9 mouse cellular contexts compared by ENCODE assay signal in genomic region chr14:103512802-103513472, GRCm38 (mm10). TPM values are rescaled to one million over a fixed set of nuclear protein-coding genes. Genes with fewer than 3 reads are reported as not detected.
A peak's percentile ranks its signal among the peaks of the same experiment; 100 is the strongest.
DNase-seq lines count a peak whose midpoint lies in the region; ATAC-seq and TF ChIP-seq lines count a peak whose summit lies in the region.
"Had no signal": no experiment of that assay in that cellular context is flagged by ENCODE, and none has a peak within 500 bp of the region (broad histone marks: within the 10 kb centered on the region; RNA-seq: fewer than 3 reads in every experiment).

Gene Scel, plus strand, starts transcription at chr14:103513342.

- no peak for TF ChIP-seq CTCF in brain, embryonic 14.5 days (IDR thresholded peaks at IDR 0.05; ENCODE audit: borderline replicate concordance, extremely low read depth, insufficient read depth, insufficient read length)
- TF ChIP-seq CTCF in hindbrain, postnatal 0 days (IDR thresholded peaks at IDR 0.05; ENCODE audit: low read depth) = no peak
- no peak for TF ChIP-seq CTCF in lung, embryonic 14.5 days (IDR thresholded peaks at IDR 0.05; ENCODE audit: low read depth)

- no peaks in the 10 kb centered on the region for H3K9me3 ChIP-seq in hindbrain, postnatal 0 days (ENCODE audit: low read length)
- H3K9me3 ChIP-seq in lung, embryonic 14.5 days (ENCODE audit: low read depth, low read length) = no peaks in the 10 kb centered on the region
- no peaks in the 10 kb centered on the region for H3K9me3 ChIP-seq in stomach, embryonic 14.5 days (ENCODE audit: control insufficient read depth, low read depth, low read length)

- H3K9ac ChIP-seq in hindbrain, postnatal 0 days (replicated peaks; ENCODE audit: low read length) = no peak within 1 kb of the TSS
- no peak within 1 kb of the TSS for H3K9ac ChIP-seq in lung, embryonic 14.5 days
- H3K9ac ChIP-seq in stomach, embryonic 14.5 days (replicated peaks; ENCODE audit: low read depth, low read length) = no peak within 1 kb of the TSS

- DNase-seq in layer of hippocampus, adult 18-20 months (ENCODE audit: low spot score in 2 of 2) = peak; percentile 7 to 50
- no peak for DNase-seq in layer of hippocampus, adult 9-10 months (ENCODE audit: low spot score)
- DNase-seq in brain, embryonic 14.5 days (ENCODE audit: low read depth) = peak; percentile 45
- DNase-seq in hindbrain, postnatal 0 days (ENCODE audit: low spot score) = no peak
- peak; percentile 48 for DNase-seq in lung, embryonic 14.5 days
- DNase-seq in urinary bladder, postnatal 10 days (ENCODE audit: low spot score) = no peak
- DNase-seq in urinary bladder, postnatal 25 days (ENCODE audit: low spot score) = no peak

- no peak within 1 kb of the TSS; the same call in 1 of the 2 replicates for H3K4me3 ChIP-seq in hindbrain, postnatal 0 days (ENCODE audit: low read length)
- no peak within 1 kb of the TSS for H3K4me3 ChIP-seq in lung, embryonic 14.5 days (ENCODE audit: low read depth, low read length)
- peak within 1 kb of the TSS; percentile 8; the same call in 1 of the 2 replicates for H3K4me3 ChIP-seq in stomach, embryonic 14.5 days (ENCODE audit: low read depth, low read length)

- TF ChIP-seq POLR2A in brain, embryonic 14.5 days (IDR thresholded peaks at IDR 0.05; ENCODE audit: borderline replicate concordance, extremely low read depth, insufficient read depth, insufficient read length, poor library complexity, severe bottlenecking) = no peak

- peak within 1 kb of the TSS; percentile 47 for H3K4me2 ChIP-seq in hindbrain, postnatal 0 days (ENCODE audit: low read depth, low read length)
- peak within 1 kb of the TSS; percentile 47 for H3K4me2 ChIP-seq in lung, embryonic 14.5 days
- peak within 1 kb of the TSS; percentile 16 for H3K4me2 ChIP-seq in stomach, embryonic 14.5 days (replicated peaks; ENCODE audit: low read depth, low read length)

- no peaks in the 10 kb centered on the region for H3K27me3 ChIP-seq in hindbrain, postnatal 0 days (ENCODE audit: insufficient read depth, low read length)
- H3K27me3 ChIP-seq in lung, embryonic 14.5 days (ENCODE audit: insufficient read depth, low read length) = no peaks in the 10 kb centered on the region
- H3K27me3 ChIP-seq in stomach, embryonic 14.5 days (ENCODE audit: control insufficient read depth, insufficient read depth, low read length) = no peaks in the 10 kb centered on the region

- no peak within 1 kb of the TSS for H3K27ac ChIP-seq in hindbrain, postnatal 0 days
- no peak within 1 kb of the TSS for H3K27ac ChIP-seq in lung, embryonic 14.5 days (ENCODE audit: low read depth)
- H3K27ac ChIP-seq in stomach, embryonic 14.5 days (ENCODE audit: low read length) = no peak within 1 kb of the TSS

- H3K36me3 ChIP-seq in hindbrain, postnatal 0 days (ENCODE audit: insufficient read depth, low read length) = no peaks in the 10 kb centered on the region
- no peaks in the 10 kb centered on the region for H3K36me3 ChIP-seq in lung, embryonic 14.5 days (ENCODE audit: insufficient read depth)
- no peaks in the 10 kb centered on the region for H3K36me3 ChIP-seq in stomach, embryonic 14.5 days (ENCODE audit: control insufficient read depth, insufficient read depth, low read length)

- H3K4me1 ChIP-seq in hindbrain, postnatal 0 days (ENCODE audit: insufficient read depth, low read length) = peaks cover 5% of the 10 kb centered on the region; the same call in 1 of the 2 replicates
- no peaks in the 10 kb centered on the region for H3K4me1 ChIP-seq in lung, embryonic 14.5 days (ENCODE audit: insufficient read depth)
- H3K4me1 ChIP-seq in stomach, embryonic 14.5 days (ENCODE audit: control insufficient read depth, insufficient read depth, low read length) = 0 out of 2 replicates have a peak, but pooled peaks cover 3% of the 10 kb centered on the region

- ATAC-seq in hindbrain, postnatal 0 days = no peak
- peak; percentile 83; the same call in 1 of the 2 replicates for ATAC-seq in lung, embryonic 14.5 days (ENCODE audit: insufficient read depth)
- peak; percentile 85 for ATAC-seq in stomach, embryonic 14.5 days (ENCODE audit: insufficient number of reproducible peaks, insufficient read depth, low FRiP score, low read depth)

- 16% methylated on average over 14 of the region's 14 CpGs for WGBS in hindbrain, postnatal 0 days
- WGBS in lung, embryonic 14.5 days = 13% methylated on average over 14 of the region's 14 CpGs
- WGBS in stomach, embryonic 14.5 days = 19% methylated on average over 14 of the region's 14 CpGs

RNA-seq across cellular contexts. Expression of gene Scel, which starts in this region (rescaled TPM):
- 1 to 10 TPM in 1 of 2 experiments, under 1 TPM in 1; 0.99 to 1.2 TPM for total RNA-seq in layer of hippocampus, adult 18-20 months (2021)
- polyA plus RNA-seq in brain, embryonic 14.5 days (2012; rRNA removed) = 0.38 and 0.55 TPM in 2 replicates
- 0.14 and 0.42 TPM in 2 replicates for total RNA-seq in hindbrain, postnatal 0 days (2014; rRNA removed)
- 0.35 and 0.44 TPM in 2 replicates for polyA plus RNA-seq in hindbrain, postnatal 0 days (2015; fragmentation: Nextera tagmentation; extraction: Ambion mirVana)
- polyA plus RNA-seq in lung, embryonic 14.5 days (2014; fragmentation: Nextera tagmentation; extraction: Ambion mirVana) = 1.7 and 1.9 TPM in 2 replicates
- 4.0 and 5.1 TPM in 2 replicates for polyA plus RNA-seq in stomach, embryonic 14.5 days (2014; fragmentation: Nextera tagmentation; extraction: Ambion mirVana)
- total RNA-seq: hematopoietic stem cell, adult 5-6 weeks had no signal

Comparison
In these comparisons a context has a peak if more than half of its experiments do, and no peak if none do; other contexts are left out.
1. DNase-seq: peak in layer of hippocampus, adult 18-20 months (2 of 2) and lung, embryonic 14.5 days (single experiment); none in layer of hippocampus, adult 9-10 months (single experiment), hindbrain, postnatal 0 days (single experiment), urinary bladder, postnatal 10 days (single experiment) and urinary bladder, postnatal 25 days (single experiment).
2. Peak in DNase-seq in brain, embryonic 14.5 days; RNA of the gene not detected or under 1 TPM.
3. Peak in every context shown above with its lines, with median percentiles within 50 percentile points of each other: H3K4me2 ChIP-seq.